Mouse (Mus musculus): Measurements from ENCODE around the gene Glo1. TPM values are rescaled to one million over a fixed set of nuclear protein-coding genes. Genes with fewer than 3 reads are reported as not detected.

Gene Glo1
- polyA plus RNA-seq, 1 experiment from 2014 or later, result 190 TPM

GRCm38 (mm10) chr17:30558623-30559022, 68.0 kb downstream of the Glo1 start:
- Histone ChIP-seq H3K4me3 (ENCODE audit: low read depth, low read length) (no peak overlapping the region), H3K4me2 (replicated peaks; ENCODE audit: low read depth) (no peak overlapping the region), H3K4me1 (replicated peaks; ENCODE audit: control insufficient read depth, insufficient read depth) (no peaks in the 10 kb centered on the region), H3K9me3 (ENCODE audit: control insufficient read depth, low read length) (no peaks in the 10 kb centered on the region), H3K9ac (ENCODE audit: low read length) (no peak overlapping the region), H3K27ac (replicated peaks) (no peak overlapping the region), H3K36me3 (ENCODE audit: control insufficient read depth, insufficient read depth, low read length) (no peaks in the 10 kb centered on the region), H3K27me3 (ENCODE audit: control insufficient read depth, insufficient read depth, low read length) (no peaks in the 10 kb centered on the region)
- ATAC-seq (ENCODE audit: low FRiP score, low TSS enrichment), result no peak
- WGBS, result 62% methylated on average over 2 of the region's 2 CpGs
- DNase-seq (ENCODE audit: low spot score), result no peak
- TF ChIP-seq CTCF (IDR thresholded peaks at IDR 0.05; ENCODE audit: low read depth) (no peak), EP300 (optimal IDR thresholded peaks at IDR 0.05) (no peak)

- H3K9ac ChIP-seq (ENCODE audit: low read length), result no peak overlapping the region
- H3K27me3 ChIP-seq (ENCODE audit: control insufficient read depth, insufficient read depth, low read length), result no peaks in the 10 kb centered on the region
- H3K4me3 ChIP-seq (ENCODE audit: low read depth, low read length), result no peak overlapping the region
- DNase-seq (ENCODE audit: low spot score) (no peak), ATAC-seq (ENCODE audit: low FRiP score, low TSS enrichment) (no peak)
- TF ChIP-seq CTCF (IDR thresholded peaks at IDR 0.05; ENCODE audit: low read depth) (no peak), EP300 (optimal IDR thresholded peaks at IDR 0.05) (no peak)
- H3K27ac ChIP-seq (replicated peaks), result no peak overlapping the region
- no peaks in the 10 kb centered on the region for H3K4me1 ChIP-seq (replicated peaks; ENCODE audit: control insufficient read depth, insufficient read depth)
- H3K4me2 ChIP-seq (replicated peaks; ENCODE audit: low read depth), result no peak overlapping the region
- WGBS, result 90% methylated on average over 3 of the region's 3 CpGs
- no peaks in the 10 kb centered on the region for H3K36me3 ChIP-seq (ENCODE audit: control insufficient read depth, insufficient read depth, low read length)
- H3K9me3 ChIP-seq (ENCODE audit: control insufficient read depth, low read length), result no peaks in the 10 kb centered on the region
These were observed 70.2 kb downstream of the Glo1 start for GRCm38 (mm10) chr17:30556512-30556911.

GRCm38 (mm10) chr17:30553027-30553937, 73.4 kb downstream of the Glo1 start:
- TF ChIP-seq EP300 (optimal IDR thresholded peaks at IDR 0.05) (no peak), CTCF (IDR thresholded peaks at IDR 0.05; ENCODE audit: low read depth) (no peak)
- Histone ChIP-seq H3K27me3 (ENCODE audit: control insufficient read depth, insufficient read depth, low read length) (no peaks in the 10 kb centered on the region), H3K9me3 (ENCODE audit: control insufficient read depth, low read length) (no peaks in the 10 kb centered on the region), H3K36me3 (ENCODE audit: control insufficient read depth, insufficient read depth, low read length) (no peaks in the 10 kb centered on the region), H3K4me3 (ENCODE audit: low read depth, low read length) (no peak overlapping the region), H3K4me1 (replicated peaks; ENCODE audit: control insufficient read depth, insufficient read depth) (0 out of 2 replicates have a peak, but pooled peaks cover 3% of the 10 kb centered on the region), H3K27ac (replicated peaks) (no peak overlapping the region), H3K4me2 (replicated peaks; ENCODE audit: low read depth) (no peak overlapping the region), H3K9ac (ENCODE audit: low read length) (no peak overlapping the region)
- no peak for DNase-seq (ENCODE audit: low spot score)
- 71% methylated on average over 4 of the region's 4 CpGs for whole genome bisulfite sequencing
- no peak for ATAC-seq (ENCODE audit: low FRiP score, low TSS enrichment)

GRCm38 (mm10) chr17:30550774-30551107, 75.9 kb downstream of the Glo1 start:
- Histone ChIP-seq H3K36me3 (ENCODE audit: control insufficient read depth, insufficient read depth, low read length) (no peaks in the 10 kb centered on the region), H3K4me3 (ENCODE audit: low read depth, low read length) (no peak overlapping the region), H3K9me3 (ENCODE audit: control insufficient read depth, low read length) (no peaks in the 10 kb centered on the region), H3K27me3 (ENCODE audit: control insufficient read depth, insufficient read depth, low read length) (no peaks in the 10 kb centered on the region), H3K4me1 (replicated peaks; ENCODE audit: control insufficient read depth, insufficient read depth) (0 out of 2 replicates have a peak, but pooled peaks cover 3% of the 10 kb centered on the region), H3K27ac (replicated peaks) (no peak overlapping the region), H3K4me2 (replicated peaks; ENCODE audit: low read depth) (no peak overlapping the region), H3K9ac (ENCODE audit: low read length) (no peak overlapping the region)
- no peak for DNase-seq (ENCODE audit: low spot score)
- TF ChIP-seq EP300 (optimal IDR thresholded peaks at IDR 0.05), result no peak
- 17% methylated on average over 1 of the region's 1 CpGs for WGBS
- no peak for ATAC-seq (ENCODE audit: low FRiP score, low TSS enrichment)

- ATAC-seq (ENCODE audit: low FRiP score, low TSS enrichment), result no peak
- no peaks in the 10 kb centered on the region for H3K36me3 ChIP-seq (ENCODE audit: control insufficient read depth, insufficient read depth, low read length)
- H3K4me1 ChIP-seq (replicated peaks; ENCODE audit: control insufficient read depth, insufficient read depth), result 0 out of 2 replicates have a peak, but pooled peaks cover 3% of the 10 kb centered on the region
- H3K4me2 ChIP-seq (replicated peaks; ENCODE audit: low read depth), result no peak overlapping the region
- H3K9ac ChIP-seq (ENCODE audit: low read length), result no peak overlapping the region
- H3K4me3 ChIP-seq (ENCODE audit: low read depth, low read length), result no peak overlapping the region
- H3K27me3 ChIP-seq (ENCODE audit: control insufficient read depth, insufficient read depth, low read length), result no peaks in the 10 kb centered on the region
- DNase-seq (ENCODE audit: low spot score), result no peak
- H3K9me3 ChIP-seq (ENCODE audit: control insufficient read depth, low read length), result no peaks in the 10 kb centered on the region
- 52% methylated on average over 9 of the region's 9 CpGs for WGBS
- TF ChIP-seq CTCF (IDR thresholded peaks at IDR 0.05; ENCODE audit: low read depth) (no peak), EP300 (optimal IDR thresholded peaks at IDR 0.05) (no peak)
- no peak overlapping the region for H3K27ac ChIP-seq (replicated peaks)
These were observed 76.5 kb downstream of the Glo1 start for GRCm38 (mm10) chr17:30549899-30550773.
